Mouse (Mus musculus) liver, postnatal 0 days (tissue): ENCODE measurements around the gene Dock4.

Source experiments
- CTCF ChIP-seq: sonication (generic); IDR thresholded peaks from 2 replicates; pipeline ENCODE4 v1.5.1; 2016; ENCODE audit warnings: antibody characterized with exemption, low read depth
- EP300 ChIP-seq: IDR thresholded peaks from 2 replicates; pipeline ENCODE4 v1.6.1; 2016; ENCODE audit warnings: antibody characterized with exemption, low read depth, mild to moderate bottlenecking

DNA sequence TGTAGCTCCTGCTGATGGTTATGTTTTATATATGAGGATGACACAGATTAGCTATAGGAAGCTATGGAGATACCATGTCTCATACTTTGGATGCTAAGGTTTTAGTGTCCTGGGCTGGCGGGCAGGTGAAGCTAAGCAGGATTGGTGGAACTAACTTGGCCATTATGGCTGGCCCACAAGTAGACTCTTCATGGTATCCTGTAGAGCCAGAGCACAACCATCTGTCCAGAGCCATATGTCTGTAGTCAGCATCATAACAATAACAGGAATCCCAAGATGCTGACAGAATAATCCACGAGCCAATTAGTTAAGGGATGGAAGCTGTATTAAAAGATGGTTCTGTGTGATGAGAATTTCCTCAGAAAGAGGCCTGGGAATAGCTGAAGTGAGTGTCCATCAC, 269.4 kb downstream of the Dock4 start:
- TF ChIP-seq CTCF (no peak), EP300 (no peak)
